Mouse (Mus musculus): ENCODE data around the gene Nol9.
A peak's percentile ranks its signal among the peaks of the same experiment; 100 is the strongest.

Gene Nol9

GRCm38 (mm10) chr4:152038985-152039830 lies at the start of gene Nol9:
Gene Nol9 (plus strand): TSS chr4:152039321.
- DNase-seq (ENCODE audit: low spot score in 2 of 2): peak; percentile 85 to 91

DNA sequence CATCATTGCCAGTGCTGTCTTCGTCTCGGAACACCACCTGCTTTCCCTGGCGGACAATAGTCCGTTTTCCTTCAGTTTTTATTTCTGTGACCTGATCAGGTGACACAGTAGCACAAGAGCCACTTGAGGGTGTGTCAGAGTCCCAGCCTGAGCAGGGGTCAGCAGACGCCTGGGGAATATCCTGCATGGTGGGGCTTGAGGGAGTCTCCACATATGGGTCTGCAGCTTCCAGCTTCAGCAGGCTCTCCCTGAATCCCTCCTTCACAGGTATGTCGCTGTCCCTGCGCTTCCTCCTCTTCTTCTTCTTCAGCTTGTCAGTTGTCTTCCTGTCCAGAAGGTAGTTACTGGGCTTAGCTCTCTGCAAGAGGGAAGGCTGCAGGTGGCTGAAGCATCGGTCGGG lies 47.0 kb upstream of the Nol9 start:
- no peak for DNase-seq (ENCODE audit: low spot score in 2 of 2)

DNA sequence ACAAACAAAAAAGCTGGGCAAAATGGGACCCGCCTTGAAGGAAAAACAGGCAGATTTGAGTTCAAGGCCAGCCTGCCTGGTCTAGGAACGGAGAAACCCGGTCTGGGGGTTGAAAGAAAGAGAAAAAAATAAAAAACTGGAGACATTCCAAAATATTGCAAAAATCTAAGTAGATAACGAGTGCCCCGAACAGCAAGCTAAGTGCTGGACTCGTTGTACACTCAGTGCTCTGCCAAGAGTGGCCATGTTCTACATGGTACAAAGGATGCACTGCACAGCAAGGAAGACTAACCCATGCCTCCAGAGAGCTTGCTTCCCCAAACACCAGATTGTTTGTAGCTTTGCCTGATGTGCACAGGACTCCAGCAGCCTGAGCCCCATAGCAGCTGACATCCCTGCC lies 46.1 kb upstream of the Nol9 start:
- DNase-seq (ENCODE audit: low spot score in 2 of 2): no peak

DNA sequence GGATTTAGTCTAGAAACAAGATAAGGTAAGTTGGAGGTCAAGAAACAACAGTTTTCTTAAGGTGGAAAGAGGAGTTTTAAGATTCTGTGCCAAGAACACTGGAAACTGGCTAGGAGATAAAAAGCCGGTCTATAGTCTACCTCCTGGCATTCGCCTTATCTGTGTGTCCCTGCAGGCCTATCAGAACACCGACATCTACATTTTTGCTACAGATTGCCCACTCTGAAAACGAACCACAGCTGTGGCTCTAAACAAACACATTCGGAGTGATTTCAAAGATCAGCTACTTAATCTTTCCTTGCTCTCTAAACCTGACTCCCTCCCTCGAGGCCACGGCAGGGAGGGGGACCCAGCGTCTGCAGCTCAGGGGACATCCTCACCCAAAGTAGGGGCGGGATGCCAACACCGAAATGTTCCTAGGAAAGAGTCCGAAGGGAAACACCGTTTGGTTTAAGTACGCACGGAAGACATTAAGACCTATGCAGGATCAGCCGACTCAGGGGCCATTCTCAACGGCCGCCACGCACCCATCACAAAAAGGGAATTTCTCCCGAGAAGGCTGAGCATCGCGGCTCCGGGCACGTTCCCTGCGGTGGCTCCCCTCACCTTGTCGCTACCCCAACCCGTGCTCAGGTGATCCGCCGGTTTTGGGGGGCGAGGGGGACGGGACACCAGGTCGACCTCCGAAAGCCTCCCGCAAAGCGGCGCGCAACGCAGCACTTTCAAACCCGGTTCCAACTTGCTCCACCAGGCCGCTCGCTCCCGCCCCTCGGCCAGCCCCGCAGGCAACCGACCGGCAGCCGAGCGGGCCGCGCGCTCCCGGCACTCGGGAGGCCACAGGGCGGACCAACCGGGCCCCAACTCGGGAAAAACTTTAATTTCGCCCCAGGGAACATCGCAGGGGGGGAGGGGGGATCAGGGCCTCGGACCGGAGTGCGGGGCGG lies 44.6 kb upstream of the Nol9 start:
- peak in 1 of 2 experiments; percentile 23 for DNase-seq (ENCODE audit: low spot score in 2 of 2)

- no peak for DNase-seq (ENCODE audit: low spot score in 2 of 2)
These were observed 43.5 kb upstream of the Nol9 start for GRCm38 (mm10) chr4:151995371-151996172.

DNA sequence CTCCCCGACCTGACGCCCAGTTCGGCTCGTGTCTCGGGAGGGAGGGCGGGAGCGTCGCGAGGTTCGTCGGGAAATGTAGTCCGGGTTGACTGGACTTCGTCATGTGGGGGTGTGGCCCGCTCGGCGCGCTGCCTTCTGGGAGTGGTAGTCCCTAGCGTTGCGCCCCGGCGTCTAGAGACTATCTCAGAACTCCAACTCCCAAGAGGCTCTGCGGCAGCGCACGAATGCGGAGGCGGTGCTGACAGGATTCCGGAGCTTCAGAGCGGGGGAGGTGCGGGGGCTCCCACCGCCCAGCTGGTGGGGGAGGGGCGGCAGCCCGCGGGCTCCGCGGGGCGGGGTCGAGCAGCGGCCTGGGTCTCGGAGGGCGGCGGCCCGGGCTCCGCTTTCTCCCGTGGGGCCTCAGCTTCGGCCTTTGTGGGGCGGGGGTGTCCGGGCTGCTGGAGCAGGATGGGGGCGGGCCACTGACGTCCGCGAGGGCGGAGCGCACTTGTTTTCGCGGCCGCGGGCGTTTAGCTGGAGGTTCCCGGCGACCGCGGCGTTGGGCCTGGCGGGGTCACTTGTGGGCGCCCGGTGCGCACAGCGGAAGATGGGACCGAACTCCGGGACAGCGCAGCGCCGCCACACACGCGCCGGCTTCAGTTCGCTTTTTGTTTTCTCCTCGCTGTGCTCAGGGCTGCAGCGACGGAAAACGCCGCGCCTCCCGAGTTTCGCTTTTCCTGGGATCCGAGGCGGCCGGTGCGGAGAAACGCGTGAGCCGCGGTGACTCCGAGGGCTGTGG lies 42.8 kb upstream of the Nol9 start, which contains the start of gene Phf13:
TSS of gene Phf13 (minus strand) at position 86 of the 778 bp plus-strand sequence.
- peak; percentile 96 to 99 for DNase-seq (ENCODE audit: low spot score in 2 of 2)

- DNase-seq (ENCODE audit: low spot score in 2 of 2): no peak
These were observed 42.2 kb upstream of the Nol9 start for GRCm38 (mm10) chr4:151996951-151997222.

DNA sequence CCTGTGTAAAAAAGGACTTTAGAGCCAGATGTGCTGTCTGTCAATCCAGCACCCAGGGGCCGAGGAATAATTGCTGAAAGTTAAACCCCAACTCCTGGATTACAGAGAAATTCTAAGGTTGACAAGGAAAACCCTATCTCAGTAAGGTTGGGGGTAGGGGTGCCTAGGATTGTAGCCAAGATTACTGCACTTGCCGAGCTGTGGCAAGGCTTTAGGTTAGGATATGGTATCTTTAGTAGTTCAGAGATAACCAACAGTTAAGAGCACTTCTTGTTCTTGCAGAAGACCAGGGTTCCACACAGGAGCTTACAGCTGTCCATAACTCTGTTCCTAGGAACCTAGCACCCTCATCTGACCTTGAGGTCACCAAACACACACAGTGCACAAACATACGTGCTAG lies 41.4 kb upstream of the Nol9 start:
- no peak for DNase-seq (ENCODE audit: low spot score in 2 of 2)

GRCm38 (mm10) chr4:151999481-151999880 lies 39.6 kb upstream of the Nol9 start:
- DNase-seq (ENCODE audit: low spot score in 2 of 2): no peak

DNA sequence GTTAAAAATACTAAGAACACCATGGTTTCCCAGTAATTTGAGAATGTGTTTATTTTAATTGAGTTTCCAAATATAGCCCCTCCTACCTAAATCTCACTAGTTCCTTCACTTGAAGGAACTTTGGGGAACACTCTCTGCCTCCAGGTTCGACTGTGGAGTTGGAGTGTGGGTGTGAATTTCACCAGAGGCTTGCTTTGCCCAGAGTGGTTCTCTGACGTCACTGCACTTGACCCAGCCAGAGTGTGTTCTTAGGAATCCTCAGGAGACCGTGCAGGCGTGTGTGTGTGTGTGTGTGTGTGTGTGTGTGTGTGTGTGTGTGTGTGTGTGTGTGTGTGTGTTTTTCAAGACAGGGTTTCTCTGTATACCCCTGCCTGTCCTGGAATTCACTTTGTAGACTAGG lies 38.2 kb upstream of the Nol9 start:
- no peak for DNase-seq (ENCODE audit: low spot score in 2 of 2)

GRCm38 (mm10) chr4:152001335-152001734 lies 37.8 kb upstream of the Nol9 start:
- DNase-seq (ENCODE audit: low spot score in 2 of 2): no peak

- no peak for DNase-seq (ENCODE audit: low spot score in 2 of 2)
These were observed 37.1 kb upstream of the Nol9 start for GRCm38 (mm10) chr4:152002063-152002462.

GRCm38 (mm10) chr4:152006137-152006536 lies 33.0 kb upstream of the Nol9 start:
- no peak for DNase-seq (ENCODE audit: low spot score in 2 of 2)

DNA sequence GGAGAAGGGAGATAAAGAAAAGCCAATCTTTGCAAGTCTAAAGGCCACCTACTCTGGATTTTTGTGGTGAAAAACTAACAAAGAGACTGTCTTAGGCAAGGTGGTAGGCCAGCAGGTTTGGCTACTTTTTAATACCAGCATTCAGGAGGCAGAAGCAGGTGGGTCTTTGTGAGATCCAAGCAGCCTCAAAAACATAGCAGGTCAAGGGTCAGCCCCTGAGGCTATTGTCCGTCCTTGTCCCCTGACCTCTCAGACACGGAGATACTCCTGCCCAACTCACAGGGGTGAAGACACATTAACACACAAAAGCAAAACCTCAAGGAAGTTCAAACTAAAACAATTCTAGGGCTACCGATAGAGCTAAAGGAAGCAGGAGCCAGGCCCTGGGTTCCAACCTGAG lies 32.3 kb upstream of the Nol9 start:
- no peak for DNase-seq (ENCODE audit: low spot score in 2 of 2)

GRCm38 (mm10) chr4:152007481-152008147 lies 31.5 kb upstream of the Nol9 start:
- peak; percentile 46 to 54 for DNase-seq (ENCODE audit: low spot score in 2 of 2)

DNA sequence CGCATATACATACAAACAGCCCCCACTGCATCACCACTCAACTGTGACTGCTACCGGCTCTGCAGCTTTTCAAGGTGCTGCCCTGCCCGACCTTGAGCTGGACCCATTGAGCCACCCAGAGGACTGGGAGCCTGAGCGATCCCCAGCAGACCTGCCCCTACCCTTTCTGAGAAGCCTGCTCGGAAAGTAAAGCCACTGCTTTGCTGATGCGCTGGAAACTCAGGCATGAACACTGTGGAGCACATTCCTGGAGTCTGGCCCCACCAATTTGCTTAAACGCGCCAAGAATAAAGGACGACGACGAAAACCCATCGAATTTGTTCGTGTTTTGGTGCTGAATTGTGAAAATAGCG lies 31.0 kb upstream of the Nol9 start:
- DNase-seq (ENCODE audit: low spot score in 2 of 2): no peak

DNA sequence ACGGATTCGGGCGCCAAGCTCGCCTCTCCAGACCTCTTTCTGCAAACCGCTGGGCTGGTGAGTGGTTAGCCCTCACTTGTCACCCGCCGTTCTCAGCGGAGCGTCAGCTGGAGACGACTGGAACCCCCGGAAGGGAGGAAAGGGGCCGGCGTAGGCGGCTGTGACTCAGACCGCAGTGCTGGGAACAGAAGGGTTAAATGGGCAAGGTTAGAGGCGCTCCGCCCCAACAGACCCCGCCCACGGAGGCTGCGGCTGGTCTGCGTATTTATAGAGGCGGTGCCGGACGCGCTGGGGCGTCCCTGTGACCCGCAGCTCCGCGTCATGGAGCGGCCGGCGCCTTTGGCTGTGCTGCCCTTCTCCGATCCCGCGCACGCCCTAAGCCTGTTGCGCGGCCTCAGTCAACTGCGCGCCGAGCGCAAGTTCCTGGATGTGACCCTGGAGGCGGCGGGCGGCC lies 30.5 kb upstream of the Nol9 start, which contains the start of gene Klhl21:
TSS of gene Klhl21 (plus strand) at position 182 of the 454 bp plus-strand sequence.
- peak; percentile 96 to 97 for DNase-seq (ENCODE audit: low spot score in 2 of 2)

GRCm38 (mm10) chr4:152009076-152010051 lies 29.8 kb upstream of the Nol9 start:
- DNase-seq (ENCODE audit: low spot score in 2 of 2): no peak

DNA sequence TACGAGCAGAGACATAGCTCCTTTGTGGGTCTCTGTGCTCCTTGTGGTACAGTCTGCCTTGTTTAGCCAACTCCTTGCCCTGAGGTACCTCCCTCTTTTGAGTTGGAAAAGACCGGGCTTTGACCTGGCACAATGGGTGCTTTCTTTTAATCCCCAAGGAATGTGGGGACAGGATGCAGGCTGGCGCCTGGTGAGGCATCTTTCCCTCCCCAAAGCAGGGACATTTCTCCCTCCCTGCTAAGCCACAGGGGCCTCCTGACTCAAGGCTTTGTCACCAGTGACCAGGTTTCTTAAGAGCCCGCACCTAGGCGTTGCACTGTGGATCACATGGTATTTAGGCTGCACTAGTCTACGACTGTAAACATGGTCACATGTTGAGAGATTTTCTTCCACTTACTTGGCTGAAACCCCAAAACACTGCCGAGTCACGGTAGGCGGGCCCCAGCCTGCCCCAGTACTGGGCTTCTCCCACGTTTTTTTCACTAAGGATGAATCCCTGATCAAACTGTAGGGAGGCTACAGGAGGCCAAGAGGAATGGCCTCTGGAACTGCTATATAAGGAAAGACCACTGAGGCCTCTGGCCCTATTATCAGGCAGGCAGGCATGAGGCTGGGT lies 28.9 kb upstream of the Nol9 start:
- peak; percentile 68 to 73 for DNase-seq (ENCODE audit: low spot score in 2 of 2)
